Mouse (Mus musculus) myocyte (in vitro differentiated cells): ENCODE measurements around the gene Dcaf11. TPM values are rescaled to one million over a fixed set of nuclear protein-coding genes. Genes with fewer than 3 reads are reported as not detected.

Experiments
- H3K27me3 ChIP-seq: one replicate; pipeline ENCODE4 v1.6.1; 2011; ENCODE audit not compliant: control insufficient read depth, insufficient read depth, insufficient read length
- H3K36me3 ChIP-seq: one replicate; pipeline ENCODE4 v1.6.1; 2011; ENCODE audit not compliant: control insufficient read depth, insufficient read depth
- H3K4me2 ChIP-seq: one replicate; pipeline ENCODE4 v1.6.1; 2011; ENCODE audit warnings: low read depth, control low read depth
- H3K4me3 ChIP-seq: one replicate; pipeline ENCODE4 v1.5.1; 2011; ENCODE audit warnings: mild to moderate bottlenecking, control low read depth, moderate library complexity
- H3K79me2 ChIP-seq: one replicate; pipeline ENCODE4 v1.6.1; 2011; ENCODE audit not compliant: control insufficient read depth, insufficient read depth
- H3ac ChIP-seq: one replicate; pipeline ENCODE4 v1.6.1; 2011; ENCODE audit not compliant: control insufficient read depth, insufficient read length
- CEBPB ChIP-seq: IDR thresholded peaks from 2 replicates; pipeline ENCODE4 v1.6.1; 2011; ENCODE audit warnings: mild to moderate bottlenecking, moderate library complexity; ENCODE audit not compliant: poor library complexity, insufficient read depth, severe bottlenecking
- E2F4 ChIP-seq: IDR thresholded peaks from one replicate; pipeline ENCODE4 v1.6.1; 2011; ENCODE audit warnings: mild to moderate bottlenecking, control low read depth, moderate library complexity; ENCODE audit not compliant: insufficient read depth
- MAX ChIP-seq: IDR thresholded peaks from one replicate; pipeline ENCODE4 v1.6.1; 2011; ENCODE audit warnings: low read depth, mild to moderate bottlenecking, control low read depth
- MYOD1 ChIP-seq, 3 experiments: IDR thresholded peaks; one replicate each; pipeline ENCODE4 v1.6.1; 2011; ENCODE audit warnings: control low read depth in 2 of 3, low read depth in 2 of 3, mild to moderate bottlenecking in 2 of 3, moderate library complexity in 1 of 3; ENCODE audit not compliant: insufficient read length in 2 of 3, control insufficient read depth in 1 of 3
- MYOG ChIP-seq, 3 experiments: IDR thresholded peaks; one replicate each; pipeline ENCODE4 v1.6.1; 2011; ENCODE audit warnings: control low read depth in 2 of 3, low read depth in 2 of 3, mild to moderate bottlenecking in 2 of 3; ENCODE audit not compliant: insufficient read length in 2 of 3, control insufficient read depth in 1 of 3, insufficient read depth in 1 of 3
- POLR2A ChIP-seq: IDR thresholded peaks from one replicate; pipeline ENCODE4 v1.6.1; 2011; ENCODE audit warnings: low read depth, mild to moderate bottlenecking, control low read depth, moderate library complexity; ENCODE audit not compliant: insufficient read length
- POLR2AphosphoS2 ChIP-seq: IDR thresholded peaks from one replicate; pipeline ENCODE4 v1.6.1; 2011; ENCODE audit warnings: low read depth, control low read depth; ENCODE audit not compliant: insufficient read length
- REST ChIP-seq: IDR thresholded peaks from one replicate; pipeline ENCODE4 v1.6.1; 2011; ENCODE audit warnings: mild to moderate bottlenecking, control low read depth, moderate library complexity; ENCODE audit not compliant: insufficient read depth, insufficient read length
- SRF ChIP-seq: IDR thresholded peaks from one replicate; pipeline ENCODE4 v1.6.1; 2011; ENCODE audit warnings: low read depth; ENCODE audit not compliant: control insufficient read depth, insufficient read length
- TCF12 ChIP-seq: IDR thresholded peaks from one replicate; pipeline ENCODE4 v1.6.1; 2011; ENCODE audit warnings: mild to moderate bottlenecking, control low read depth; ENCODE audit not compliant: poor library complexity, insufficient read depth, severe bottlenecking
- TCF3 ChIP-seq: IDR thresholded peaks from one replicate; pipeline ENCODE4 v1.6.1; 2011; ENCODE audit warnings: low read depth, control low read depth; ENCODE audit not compliant: insufficient read length
- USF1 ChIP-seq: IDR thresholded peaks from one replicate; pipeline ENCODE4 v1.6.1; 2011; ENCODE audit warnings: low read depth, mild to moderate bottlenecking, control low read depth, moderate library complexity
- polyA plus RNA-seq: library from polyadenylated mRNA; unstranded; fragments of >200 nt; fragmentation: generic; extraction: Trizol; gene quantifications from one replicate; pipeline ENCODE4 v1.2.1, GENCODE M21; 2012; ENCODE audit warnings: missing spikeins

Dcaf11 gene
- polyA plus RNA-seq, 1 experiment = 38.7 TPM

- Histone ChIP-seq H3K36me3 (peaks cover 48% of the 10 kb centered on the region), H3ac (no peak overlapping the region), H3K4me3 (peak overlapping the region; percentile 92), H3K79me2 (peaks cover 34% of the 10 kb centered on the region), H3K27me3 (no peaks in the 10 kb centered on the region), H3K4me2 (peak overlapping the region; percentile 94)
- TF ChIP-seq MAX (no peak), POLR2A (peak; percentile 45), E2F4 (no peak), POLR2AphosphoS2 (peak; percentile 75)
Measured at GRCm38 (mm10) chr14:55542268-55542667, 17.5 kb upstream of the Dcaf11 start.

GRCm38 (mm10) chr14:55544334-55544733 is 15.5 kb upstream of the Dcaf11 start:
- H3ac ChIP-seq = no peak overlapping the region
- TF ChIP-seq MYOG (IDR thresholded peaks at IDR 0.05; ENCODE audit: control insufficient read depth in 1 of 3, insufficient read depth in 1 of 3, insufficient read length in 2 of 3, low read depth in 2 of 3) = peak in 1 of 3 experiments; percentile 24
- TF ChIP-seq CEBPB = no peak
- peak; percentile 64 for TF ChIP-seq POLR2AphosphoS2
- no peak for TF ChIP-seq SRF
- no peak for TF ChIP-seq TCF3
- TF ChIP-seq TCF12 = no peak
- no peak for TF ChIP-seq MAX
- TF ChIP-seq E2F4 = no peak
- TF ChIP-seq REST = no peak
- no peak for TF ChIP-seq POLR2A
- TF ChIP-seq MYOD1 (IDR thresholded peaks at IDR 0.05; ENCODE audit: control insufficient read depth in 1 of 3, insufficient read length in 2 of 3, low read depth in 2 of 3) = peak in 1 of 3 experiments; percentile 34
- no peak for TF ChIP-seq USF1
- no peak overlapping the region for H3K4me2 ChIP-seq
- H3K27me3 ChIP-seq = no peaks in the 10 kb centered on the region
- H3K36me3 ChIP-seq = peaks cover 68% of the 10 kb centered on the region
- no peak overlapping the region for H3K4me3 ChIP-seq
- H3K79me2 ChIP-seq = peaks cover 34% of the 10 kb centered on the region

GRCm38 (mm10) chr14:55550191-55550590 is 9.6 kb upstream of the Dcaf11 start:
- no peaks in the 10 kb centered on the region for H3K27me3 ChIP-seq
- no peak for TF ChIP-seq TCF3
- peak; percentile 48 for TF ChIP-seq POLR2AphosphoS2
- TF ChIP-seq MYOG (IDR thresholded peaks at IDR 0.05; ENCODE audit: control insufficient read depth in 1 of 3, insufficient read depth in 1 of 3, insufficient read length in 2 of 3, low read depth in 2 of 3) = no peak
- H3ac ChIP-seq = no peak overlapping the region
- no peak overlapping the region for H3K4me3 ChIP-seq
- H3K4me2 ChIP-seq = no peak overlapping the region
- no peaks in the 10 kb centered on the region for H3K79me2 ChIP-seq
- H3K36me3 ChIP-seq = peaks cover 53% of the 10 kb centered on the region

GRCm38 (mm10) chr14:55551347-55551746 is 8.5 kb upstream of the Dcaf11 start:
- Histone ChIP-seq H3K4me2 (no peak overlapping the region), H3K4me3 (no peak overlapping the region), H3K36me3 (peaks cover 42% of the 10 kb centered on the region), H3K79me2 (no peaks in the 10 kb centered on the region), H3K27me3 (no peaks in the 10 kb centered on the region), H3ac (no peak overlapping the region)
- TF ChIP-seq SRF = no peak
- TF ChIP-seq E2F4 = no peak
- peak; percentile 90 for TF ChIP-seq POLR2AphosphoS2

- no peak for TF ChIP-seq MYOD1 (IDR thresholded peaks at IDR 0.05; ENCODE audit: control insufficient read depth in 1 of 3, insufficient read length in 2 of 3, low read depth in 2 of 3)
- TF ChIP-seq POLR2AphosphoS2 = peak; percentile 94
- no peak for TF ChIP-seq POLR2A
- H3ac ChIP-seq = no peak overlapping the region
- no peak overlapping the region for H3K4me2 ChIP-seq
- peaks cover 38% of the 10 kb centered on the region for H3K36me3 ChIP-seq
- H3K79me2 ChIP-seq = no peaks in the 10 kb centered on the region
- H3K4me3 ChIP-seq = no peak overlapping the region
- H3K27me3 ChIP-seq = no peaks in the 10 kb centered on the region
Measured at GRCm38 (mm10) chr14:55551794-55552193, 8.0 kb upstream of the Dcaf11 start.

- Histone ChIP-seq H3K4me2 (no peak overlapping the region), H3K27me3 (no peaks in the 10 kb centered on the region), H3K4me3 (no peak overlapping the region), H3ac (no peak overlapping the region), H3K36me3 (peaks cover 9% of the 10 kb centered on the region), H3K79me2 (no peaks in the 10 kb centered on the region)
- TF ChIP-seq SRF (no peak), CEBPB (no peak), MYOG (IDR thresholded peaks at IDR 0.05; ENCODE audit: control insufficient read depth in 1 of 3, insufficient read depth in 1 of 3, insufficient read length in 2 of 3, low read depth in 2 of 3) (no peak), TCF3 (no peak), POLR2AphosphoS2 (peak; percentile 39)
Measured at GRCm38 (mm10) chr14:55554635-55555034, 5.2 kb upstream of the Dcaf11 start.
